Mouse (Mus musculus) stomach, postnatal 0 days (tissue): Measurements from ENCODE around the gene Kars. TPM values are rescaled to one million over a fixed set of nuclear protein-coding genes. Genes with fewer than 3 reads are reported as not detected.

Experiments used
- ATAC-seq: fragments of 200-750 bp; cut with Nextera tagmentation; 2 replicates; pipeline ENCODE4 v1.8.0; 2017; ENCODE audit not compliant: low FRiP score, low TSS enrichment
- DNase-seq: peaks from one replicate; pipeline ENCODE4 v3.0.0-alpha.2; 2016; ENCODE audit warnings: low spot score
- H3K27ac ChIP-seq: fragments of 300-500 bp; sonication (generic); replicated peaks from 2 replicates; pipeline ENCODE4 v1.5.1; 2014; ENCODE audit warnings: mild to moderate bottlenecking, control low read depth
- H3K27me3 ChIP-seq: fragments of 300-500 bp; sonication (generic); 2 replicates; pipeline ENCODE4 v1.6.1; 2014; ENCODE audit warnings: low read length; ENCODE audit not compliant: control insufficient read depth, insufficient read depth
- H3K36me3 ChIP-seq: fragments of 300-500 bp; sonication (generic); 2 replicates; pipeline ENCODE4 v1.6.1; 2014; ENCODE audit warnings: low read length, mixed read lengths; ENCODE audit not compliant: control insufficient read depth, insufficient read depth
- H3K4me1 ChIP-seq: fragments of 300-500 bp; sonication (generic); replicated peaks from 2 replicates; pipeline ENCODE4 v1.6.1; 2014; ENCODE audit warnings: antibody characterized with exemption; ENCODE audit not compliant: control insufficient read depth, insufficient read depth
- H3K4me2 ChIP-seq: fragments of 300-500 bp; sonication (generic); replicated peaks from 2 replicates; pipeline ENCODE4 v1.6.1; 2014; ENCODE audit warnings: low read depth, mild to moderate bottlenecking, control low read depth, moderate library complexity
- H3K4me3 ChIP-seq: fragments of 300-500 bp; sonication (generic); 2 replicates; pipeline ENCODE4 v1.5.1; 2014; ENCODE audit warnings: low read depth, low read length, control low read depth
- H3K9ac ChIP-seq: fragments of 300-500 bp; sonication (generic); 2 replicates; pipeline ENCODE4 v1.6.1; 2014; ENCODE audit warnings: mild to moderate bottlenecking, low read length, control low read depth, mixed read lengths
- H3K9me3 ChIP-seq: fragments of 300-500 bp; sonication (generic); 2 replicates; pipeline ENCODE4 v1.6.1; 2016; ENCODE audit warnings: low read length; ENCODE audit not compliant: control insufficient read depth
- CTCF ChIP-seq: IDR thresholded peaks from 2 replicates; pipeline ENCODE4 v1.5.1; 2016; ENCODE audit warnings: antibody characterized with exemption, low read depth, mild to moderate bottlenecking, moderate library complexity
- EP300 ChIP-seq: optimal IDR thresholded peaks from 2 replicates; pipeline ENCODE3; 2016; ENCODE audit warnings: antibody characterized with exemption
- WGBS: fragments of 180-500 bp; shearing (Covaris S2); extraction: QIAGEN DNeasy Blood & Tissue Kit; methylation state at CpG from one replicate; pipeline ENCODE4 v1.1.7; 2014; 5-methylcytosine and 5-hydroxymethylcytosine counted together
- polyA plus RNA-seq: library from polyadenylated mRNA; unstranded; fragments of >200 nt; fragmentation: Nextera tagmentation; extraction: Ambion mirVana; gene quantifications from 2 replicates; pipeline ENCODE4 v1.2.1, GENCODE M21; 2015

Kars gene
- polyA plus RNA-seq, 1 experiment from 2014 or later, result 96.5 TPM

DNA sequence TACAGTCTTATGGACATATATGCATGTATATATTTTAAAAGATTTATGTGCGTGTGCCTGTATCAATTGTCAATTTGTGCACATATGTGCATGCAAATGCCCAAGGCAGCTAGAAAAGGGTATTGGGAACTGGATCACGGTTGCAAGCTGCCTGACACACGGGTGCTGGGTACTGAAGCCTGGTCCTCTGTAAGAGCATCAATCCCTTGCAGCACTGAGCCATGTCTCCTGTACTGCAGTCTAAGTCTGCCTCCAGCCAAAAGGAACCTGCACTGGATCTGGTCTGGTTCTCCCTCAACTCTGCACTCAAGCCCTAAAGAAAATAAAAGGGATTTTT, 18.5 kb downstream of the Kars start:
- H3K4me1 ChIP-seq, result no peaks in the 10 kb centered on the region
- no peak overlapping the region for H3K4me3 ChIP-seq
- TF ChIP-seq EP300 (no peak), CTCF (no peak)
- peaks cover 34% of the 10 kb centered on the region for H3K36me3 ChIP-seq
- H3K9ac ChIP-seq, result no peak overlapping the region
- no peaks in the 10 kb centered on the region for H3K9me3 ChIP-seq
- no peaks in the 10 kb centered on the region for H3K27me3 ChIP-seq
- ATAC-seq, result no peak
- DNase-seq, result no peak
- WGBS, result 71% methylated on average over 3 of the region's 3 CpGs
- H3K27ac ChIP-seq, result no peak overlapping the region
- peak overlapping the region; percentile 94; the same call in 1 of the 2 replicates for H3K4me2 ChIP-seq

DNA sequence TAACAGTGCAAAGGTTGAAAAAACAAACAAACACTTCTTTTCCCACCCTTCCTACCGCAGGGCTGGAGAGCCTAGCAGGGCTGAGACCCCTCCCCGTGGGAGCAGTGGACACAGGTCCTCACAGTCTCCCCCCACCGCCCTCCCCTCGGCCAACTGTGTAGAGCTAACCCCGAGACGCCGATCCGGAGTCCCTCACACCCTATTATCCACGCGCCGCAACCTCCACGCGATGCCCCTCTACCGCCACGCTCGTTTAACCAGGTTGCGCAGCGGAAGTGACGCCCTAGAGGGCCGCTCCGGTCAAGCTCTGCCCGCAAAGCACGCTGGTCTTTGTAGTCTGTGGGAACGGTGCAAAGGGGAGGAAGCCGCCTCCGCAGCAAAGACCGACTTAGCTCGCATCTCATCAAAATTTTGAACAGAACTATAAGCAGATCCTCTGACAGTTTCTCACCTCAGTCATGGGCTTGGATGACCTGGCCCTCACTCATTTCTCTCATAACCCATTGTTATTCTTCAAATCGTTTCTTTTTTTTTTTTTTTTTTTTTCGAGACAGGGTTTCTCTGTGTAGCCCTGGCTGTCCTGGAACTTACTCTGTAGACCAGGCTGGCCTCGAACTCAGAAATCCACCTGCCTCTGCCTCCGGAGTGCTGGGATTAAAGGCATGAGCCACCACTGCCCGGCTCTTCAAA, 19.0 kb downstream of the Kars start, which contains the start of gene Adat1:
Gene Adat1 (minus strand): TSS at position 290 of the 690 bp plus-strand sequence.
- peak within 1 kb of the TSS; percentile 73 for H3K4me3 ChIP-seq
- peak within 1 kb of the TSS; percentile 79 for H3K9ac ChIP-seq
- peak within 1 kb of the TSS; percentile 94 for H3K4me2 ChIP-seq
- ATAC-seq, result peak; percentile 95
- H3K27me3 ChIP-seq, result no peaks in the 10 kb centered on the region
- no peaks in the 10 kb centered on the region for H3K4me1 ChIP-seq
- 3% methylated on average over 32 of the region's 33 CpGs for WGBS
- H3K27ac ChIP-seq, result no peak within 1 kb of the TSS
- TF ChIP-seq CTCF (peak; percentile 31; the same call in 1 of the 2 replicates), EP300 (no peak)
- H3K9me3 ChIP-seq, result no peaks in the 10 kb centered on the region
- peak; percentile 90 for DNase-seq
- peaks cover 31% of the 10 kb centered on the region for H3K36me3 ChIP-seq

DNA sequence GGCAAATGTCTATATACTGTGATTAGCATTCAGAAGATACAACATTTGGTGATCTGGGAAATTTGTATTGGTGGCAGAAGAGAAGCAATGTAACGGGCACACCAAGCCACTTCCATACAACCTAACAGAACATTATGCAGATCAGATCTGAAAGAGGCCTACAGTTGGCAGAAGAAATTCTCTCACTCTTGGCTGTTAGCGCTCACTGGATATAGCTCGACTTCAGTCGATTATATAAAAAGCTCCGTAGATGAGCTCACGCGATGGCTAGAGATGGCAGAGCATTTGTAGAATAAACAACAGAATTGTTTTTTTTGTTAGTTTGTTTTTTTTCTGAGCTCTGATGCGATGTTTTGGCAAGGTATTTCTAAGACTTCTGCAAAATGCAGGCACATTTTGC, 19.8 kb downstream of the Kars start:
- no peak for ATAC-seq
- H3K36me3 ChIP-seq, result peaks cover 26% of the 10 kb centered on the region

GRCm38 (mm10) chr8:111989911-111990310, 21.2 kb downstream of the Kars start:
- H3K4me2 ChIP-seq, result no peak overlapping the region
- no peaks in the 10 kb centered on the region for H3K4me1 ChIP-seq
- no peak overlapping the region for H3K9ac ChIP-seq
- peak; percentile 91 for TF ChIP-seq CTCF
- TF ChIP-seq EP300, result no peak
- DNase-seq (peak; percentile 84), ATAC-seq (peak; percentile 51; the same call in 1 of the 2 replicates)
- no peaks in the 10 kb centered on the region for H3K27me3 ChIP-seq
- no peak overlapping the region for H3K4me3 ChIP-seq
- H3K27ac ChIP-seq, result no peak overlapping the region
- no peaks in the 10 kb centered on the region for H3K9me3 ChIP-seq
- peaks cover 18% of the 10 kb centered on the region; the same call in 1 of the 2 replicates for H3K36me3 ChIP-seq
- 11% methylated on average over 7 of the region's 7 CpGs for WGBS

More for the DNA sequence above, 19.8 kb downstream of the Kars start:
- peak overlapping the region; percentile 94 for H3K4me2 ChIP-seq
- no peaks in the 10 kb centered on the region for H3K27me3 ChIP-seq
- no peaks in the 10 kb centered on the region for H3K4me1 ChIP-seq
- no peak for DNase-seq
- TF ChIP-seq CTCF (no peak), EP300 (no peak)
- peak overlapping the region; percentile 79 for H3K9ac ChIP-seq
- peak overlapping the region; percentile 73 for H3K4me3 ChIP-seq
- H3K27ac ChIP-seq, result no peak overlapping the region
- no peaks in the 10 kb centered on the region for H3K9me3 ChIP-seq
- 49% methylated on average over 8 of the region's 8 CpGs for WGBS

- H3K27me3 ChIP-seq, result no peaks in the 10 kb centered on the region
- no peak overlapping the region for H3K9ac ChIP-seq
- no peak overlapping the region for H3K4me2 ChIP-seq
- no peaks in the 10 kb centered on the region for H3K4me1 ChIP-seq
- no peak for TF ChIP-seq EP300
- TF ChIP-seq CTCF, result no peak
- DNase-seq (peak; percentile 26), ATAC-seq (0 out of 2 replicates have a peak, but pooled peaks have one; percentile 27)
- H3K36me3 ChIP-seq, result peaks cover 7% of the 10 kb centered on the region; the same call in 1 of the 2 replicates
- H3K4me3 ChIP-seq, result no peak overlapping the region
- no peaks in the 10 kb centered on the region for H3K9me3 ChIP-seq
- H3K27ac ChIP-seq, result no peak overlapping the region
- WGBS, result 62% methylated on average over 10 of the region's 10 CpGs
Measured at GRCm38 (mm10) chr8:111984511-111984910, 26.6 kb downstream of the Kars start.

- Histone ChIP-seq H3K27ac (no peak overlapping the region), H3K4me2 (no peak overlapping the region), H3K9ac (no peak overlapping the region), H3K36me3 (peaks cover 3% of the 10 kb centered on the region; the same call in 1 of the 2 replicates), H3K9me3 (no peaks in the 10 kb centered on the region), H3K4me1 (no peaks in the 10 kb centered on the region), H3K4me3 (no peak overlapping the region), H3K27me3 (no peaks in the 10 kb centered on the region)
- no peak for ATAC-seq
- TF ChIP-seq CTCF, result peak; percentile 57
- TF ChIP-seq EP300, result no peak
- DNase-seq, result peak; percentile 38
- WGBS, result 73% methylated on average over 7 of the region's 7 CpGs
Measured at GRCm38 (mm10) chr8:111982116-111982515, 29.0 kb downstream of the Kars start.
